Mouse (Mus musculus): ENCODE results near the gene Cpxcr1. TPM values are rescaled to one million over a fixed set of nuclear protein-coding genes. Genes with fewer than 3 reads are reported as not detected.

Cpxcr1 gene
- not detected in 2 replicates for polyA plus RNA-seq (2021; fragmentation: Nextera tagmentation)
- long read RNA-seq, experiment 1: 0 reads
- long read RNA-seq, experiment 2: 0 reads

GRCm38 (mm10) chrX:116448644-116449043 is at the start of gene Cpxcr1:
TSS of gene Cpxcr1 (plus strand) at chrX:116448944.

Other genes starting within 250 kb of the Cpxcr1 start
- not detected in 2 replicates for gene H2afb2, start 232.2 kb downstream of the Cpxcr1 start, polyA plus RNA-seq (2021; fragmentation: Nextera tagmentation)